Mouse (Mus musculus) hematopoietic multipotent progenitor cell, adult 10-12 weeks (in vitro differentiated cells): ENCODE measurements around the gene Ccdc173. TPM values are rescaled to one million over a fixed set of nuclear protein-coding genes. Genes with fewer than 3 reads are reported as not detected.

Source experiments
- polyA plus RNA-seq: library from polyadenylated mRNA; stranded (reverse); fragments of >175 nt; gene quantifications from 2 replicates; pipeline ENCODE4 v1.2.3, GENCODE M21; 2012; ENCODE audit warnings: low replicate concordance

The Ccdc173 gene
- 0.10 and 0.84 TPM in 2 replicates for polyA plus RNA-seq

GRCm38 (mm10) chr2:69789429-69790069, at the start of gene Ccdc173, which contains the start of gene Phospho2:
TSS of gene Ccdc173 (minus strand) at chr2:69789575.
TSS of gene Phospho2 (plus strand) at chr2:69789623.

DNA sequence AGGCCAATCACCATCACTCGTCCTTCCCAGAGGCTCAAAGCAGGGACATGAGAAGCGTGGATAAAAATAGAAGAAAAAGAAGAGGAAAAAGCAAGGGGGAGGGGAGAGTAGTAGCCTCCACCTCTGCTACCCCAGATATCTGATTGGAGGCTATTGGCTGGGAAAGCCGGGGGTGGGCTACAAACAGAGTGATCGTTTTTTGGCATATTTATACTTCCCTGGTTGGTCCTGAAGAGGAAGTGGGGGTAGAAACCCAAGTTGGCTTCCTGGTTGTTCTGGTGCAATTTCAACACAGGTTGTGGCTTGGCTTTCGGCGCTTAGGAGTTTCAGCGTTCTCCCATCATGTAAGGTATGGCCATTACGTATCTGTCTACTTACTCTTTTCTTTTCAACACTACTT, 32.3 kb upstream of the Ccdc173 start, which contains the start of gene Klhl23:
Gene Klhl23 (plus strand): TSS at position 234 of the 400 bp plus-strand sequence.

GRCm38 (mm10) chr2:69722273-69722649, 67.1 kb downstream of the Ccdc173 start, which contains the start of gene Ppig:
TSS of gene Ppig (plus strand) at chr2:69722545.

GRCm38 (mm10) chr2:69712981-69713625, 76.3 kb downstream of the Ccdc173 start, which contains the start of gene Fastkd1:
TSS of gene Fastkd1 (minus strand) at chr2:69713516.

Other genes starting within 250 kb of the Ccdc173 start
- gene Lrp2, start 203.5 kb downstream of the Ccdc173 start, polyA plus RNA-seq, result 0.01 TPM in 1 of 2 replicates, not detected in the other
- gene Bbs5, start 142.4 kb downstream of the Ccdc173 start, polyA plus RNA-seq, result not detected in 2 replicates
- gene Klhl41, start 119.5 kb downstream of the Ccdc173 start, polyA plus RNA-seq, result not detected in 2 replicates
- gene Fastkd1, start 76.1 kb downstream of the Ccdc173 start, polyA plus RNA-seq, result 0.49 and 1.0 TPM in 2 replicates
- 6.4 and 13.2 TPM in 2 replicates for gene Ppig, start 67.0 kb downstream of the Ccdc173 start, polyA plus RNA-seq
- gene Phospho2, start within 50 bp of the Ccdc173 start, polyA plus RNA-seq, result 8.2 and 8.3 TPM in 2 replicates
- 0.19 TPM in 1 of 2 replicates, not detected in the other for gene Klhl23, start 32.4 kb upstream of the Ccdc173 start, polyA plus RNA-seq
- gene Ssb, start 72.0 kb upstream of the Ccdc173 start, polyA plus RNA-seq, result 2.3 and 21.1 TPM in 2 replicates
- 46.7 and 69.8 TPM in 2 replicates for gene Mettl5, start 96.0 kb upstream of the Ccdc173 start, polyA plus RNA-seq
- 10.5 and 27.5 TPM in 2 replicates for gene Ubr3, start 107.7 kb upstream of the Ccdc173 start, polyA plus RNA-seq
- gene Myo3b, start 249.6 kb upstream of the Ccdc173 start, polyA plus RNA-seq, result 0.06 and 0.22 TPM in 2 replicates